Mouse (Mus musculus) adrenal gland, adult 18-20 months (tissue): ENCODE results near the gene Ak8. TPM values are rescaled to one million over a fixed set of nuclear protein-coding genes. Genes with fewer than 3 reads are reported as not detected.

ENCODE experiments used
- DNase-seq, 2 experiments: peaks; one replicate each; pipeline ENCODE4 v3.0.0; 2021 to 2022; ENCODE audit warnings: low spot score in 2 of 2
- microRNA-seq, 2 experiments: library from miRNA; unstranded; fragments of <30 nt; microRNA quantifications; one replicate each; pipeline ENCODE4 v1.2.0; 2021; ENCODE audit warnings: borderline number of aligned reads in 2 of 2
- total RNA-seq, 2 experiments: library from RNA; stranded (reverse); gene quantifications; 1 replicate in 1 of 2; 2 replicates in 1 of 2; pipeline ENCODE4 v1.2.3; 2021

Gene Ak8
- total RNA-seq, 2 experiments from 2014 or later = 0.38 to 0.63 TPM

- DNase-seq = no peak
Observed at GRCm38 (mm10) chr2:28860678-28861423, 160.9 kb downstream of the Ak8 start.

Small RNA genes lying within 50 kb of the gene (microRNA-seq; reads per million reads assigned to microRNA genes)
- gene Mir3088 = 0.47 to 2.4 reads per million in 2 experiments

Other genes with a start within 250 kb of the Ak8 start
- 1 to 10 TPM; 1.4 to 2.8 TPM for gene 1700007K13Rik, start 233.8 kb upstream of the Ak8 start, total RNA-seq
- 10 to 100 TPM; 54.4 to 63.2 TPM for gene Mrps2, start 232.1 kb upstream of the Ak8 start, total RNA-seq
- 1 to 10 TPM; 4.5 to 6.3 TPM for gene Gbgt1, start 203.3 kb upstream of the Ak8 start, total RNA-seq
- 1 to 10 TPM; 2.0 TPM for gene Gm10134, start 194.1 kb upstream of the Ak8 start, total RNA-seq
- gene Ralgds, start 187.0 kb upstream of the Ak8 start, total RNA-seq = 10 to 100 TPM; 24.3 to 24.4 TPM
- gene Cel, start 136.8 kb upstream of the Ak8 start, total RNA-seq = not detected
- gene Gtf3c5, start 116.4 kb upstream of the Ak8 start, total RNA-seq = 10 to 100 TPM; 15.2 to 17.2 TPM
- gene Gfi1b, start 78.2 kb upstream of the Ak8 start, total RNA-seq = not detected
- gene Tsc1, start 58.9 kb upstream of the Ak8 start, total RNA-seq = 10 to 100 TPM; 18.5 to 21.3 TPM
- gene Spaca9, start 437 bp upstream of the Ak8 start, total RNA-seq = 1 to 10 TPM in 1 of 2 experiments, under 1 TPM in 1; 0.60 to 1.2 TPM
- 10 to 100 TPM; 35.9 to 41.4 TPM for gene Gtf3c4, start 140.2 kb downstream of the Ak8 start, total RNA-seq
- gene Ddx31, start 140.2 kb downstream of the Ak8 start, total RNA-seq = 10 to 100 TPM in 1 of 2 experiments, 1 to 10 TPM in 1; 7.6 to 10.4 TPM
- not detected for gene Barhl1, start 216.5 kb downstream of the Ak8 start, total RNA-seq